Mouse (Mus musculus) liver, adult 2 months (tissue): ENCODE results near the gene Det1.

Experiments
- CTCF ChIP-seq: fragments of 200-500 bp; IDR thresholded peaks from 2 replicates; pipeline ENCODE4 v1.5.1; 2011; ENCODE audit warnings: low read depth, low read length, control low read depth
- POLR2A ChIP-seq: fragments of 200-500 bp; IDR thresholded peaks from 2 replicates; pipeline ENCODE4 v1.6.1; 2011; ENCODE audit warnings: low read length, control low read depth; ENCODE audit not compliant: insufficient read depth; ENCODE audit errors: extremely low read depth

DNA sequence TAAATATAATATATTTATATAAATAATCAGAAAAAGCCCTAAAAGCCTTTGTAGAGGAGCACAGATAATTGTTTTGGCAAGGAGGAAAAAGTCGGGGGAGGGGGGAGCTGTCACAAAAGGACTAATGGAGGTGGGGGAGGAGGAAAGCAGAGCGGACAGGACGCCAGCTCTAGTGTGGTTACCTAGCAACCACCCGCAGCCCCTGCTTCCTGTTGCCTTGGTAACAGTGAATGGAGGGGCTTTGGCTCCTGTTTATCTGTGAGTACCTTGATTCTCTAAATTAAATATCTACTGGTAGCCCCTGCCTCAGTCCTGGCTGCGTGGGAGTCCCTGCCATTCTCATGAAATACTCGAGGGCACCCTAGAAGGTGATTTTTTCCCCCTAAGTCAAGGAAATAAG is 37.1 kb upstream of the Det1 start:
- no peak for TF ChIP-seq CTCF
- no peak for TF ChIP-seq POLR2A
